8 mouse cellular contexts compared by ENCODE assay signal in the genomic region with DNA sequence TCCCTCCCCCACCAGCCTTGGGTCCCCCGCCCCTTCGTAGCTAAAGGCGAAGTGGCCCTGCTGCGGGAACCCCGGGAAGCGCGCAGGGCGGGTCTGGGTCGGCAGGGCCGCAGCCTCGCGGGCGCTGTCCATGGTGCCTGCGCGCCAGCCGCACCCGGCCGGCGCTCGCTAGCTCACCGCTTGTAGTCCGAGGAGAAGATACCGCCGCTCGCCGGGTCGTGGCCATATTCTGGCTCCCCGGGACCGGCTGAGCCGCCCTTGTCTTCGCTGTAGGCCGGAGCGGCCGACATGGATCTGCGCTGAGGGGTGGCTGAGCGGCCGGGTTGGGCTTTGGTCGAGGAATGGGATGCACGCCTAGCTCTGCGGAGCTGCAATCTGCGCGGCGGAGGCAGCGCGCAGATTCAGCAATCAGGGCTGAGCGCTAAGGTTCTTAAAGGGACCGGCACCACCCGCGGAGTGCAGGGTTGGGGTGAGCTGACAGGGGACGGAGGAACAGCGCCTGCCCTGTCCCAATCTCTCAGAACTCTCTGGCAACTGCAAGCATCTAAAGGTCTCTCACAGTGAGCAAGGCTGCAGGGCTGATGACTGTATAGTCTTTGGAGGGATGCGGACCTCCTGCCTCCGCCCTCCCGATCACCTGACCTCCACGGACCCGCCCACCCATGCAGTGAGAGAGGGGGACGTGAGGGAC. TPM values are rescaled to one million over a fixed set of nuclear protein-coding genes. Genes with fewer than 3 reads are reported as not detected.
DNase-seq lines count a peak whose midpoint lies in the region; ATAC-seq lines count a peak whose summit lies in the region.

A gene (minus strand): TSS at position 595 of the 691 bp plus-strand sequence.

- peak; percentile 79 for ATAC-seq in common myeloid progenitor, adult 5-6 weeks (replicated peaks; ENCODE audit: low read depth, poor library complexity, severe bottlenecking)

- DNase-seq in adrenal gland, adult 2 months: peak; percentile 83
- DNase-seq in gastrocnemius, adult 8-10 months (ENCODE audit: low spot score in 2 of 2): peak; percentile 28 to 45
- DNase-seq in induced T-regulatory cell, adult 2 months (ENCODE audit: low read depth): peak; percentile 43
- DNase-seq in left cerebral cortex, adult 8-10 months (ENCODE audit: low spot score in 2 of 2): peak; percentile 66 to 78
- DNase-seq in lung, postnatal 4 days: peak; percentile 73 to 79
- peak; percentile 76 to 82 for DNase-seq in right cerebral cortex, adult 2 months (ENCODE audit: low spot score in 2 of 2)
- peak; percentile 75 for DNase-seq in yolk sac, embryonic 10.5 days (ENCODE audit: low spot score)

RNA-seq across cellular contexts. Expression of the gene that starts here (rescaled TPM):
- total RNA-seq in adrenal gland, adult 2 months (2021): 10 to 100 TPM in 1 of 2 experiments, 1 to 10 TPM in 1; 8.7 to 15.4 TPM
- polyA plus RNA-seq in adrenal gland, adult 2 months (2012; rRNA removed): 7.4 and 9.5 TPM in 2 replicates
- total RNA-seq in common myeloid progenitor, adult 5-6 weeks (2017): 1.6 TPM in 1 of 2 replicates, not detected in the other
- under 1 TPM in 3 of 4 experiments, not detected in 1; 0.17 to 0.60 (median 0.38) TPM for total RNA-seq in gastrocnemius, adult 8-10 months (2022)
- 100 to 1,000 TPM; 146 to 157 (median 150) TPM for total RNA-seq in left cerebral cortex, adult 8-10 months (2022)

Comparison
In these comparisons a context has a peak if more than half of its experiments do, and no peak if none do; other contexts are left out.
1. Peak in every context shown above with its lines: DNase-seq and ATAC-seq.
2. RNA of the gene that starts here (total RNA-seq): 146 to 157 TPM in left cerebral cortex, adult 8-10 months; 8.7 to 15.4 TPM in adrenal gland, adult 2 months, 1.6 TPM in common myeloid progenitor, adult 5-6 weeks and 0.17 to 0.60 TPM in gastrocnemius, adult 8-10 months; every median in the first group is over 4 times any median in the second.
3. Peak in DNase-seq in gastrocnemius, adult 8-10 months; RNA of the gene not detected or under 1 TPM.